Mouse (Mus musculus) liver, embryonic 13.5 days (tissue): Measurements from ENCODE around the gene Wfdc1. TPM values are rescaled to one million over a fixed set of nuclear protein-coding genes. Genes with fewer than 3 reads are reported as not detected.

Source experiments
- ATAC-seq: fragments of 200-750 bp; cut with Nextera tagmentation; 2 replicates; pipeline ENCODE4 v1.8.0; 2017; ENCODE audit warnings: low read depth, mild to moderate bottlenecking, moderate number of reproducible peaks, moderate library complexity
- DNase-seq: peaks from one replicate; pipeline ENCODE4 v3.0.0; 2022
- H3K27ac ChIP-seq: fragments of 300-500 bp; sonication (generic); 2 replicates; pipeline ENCODE4 v1.5.1; 2015; ENCODE audit warnings: moderate library complexity, mild to moderate bottlenecking, inconsistent platforms
- H3K27me3 ChIP-seq: fragments of 300-500 bp; sonication (generic); 2 replicates; pipeline ENCODE4 v1.6.1; 2015; ENCODE audit warnings: mild to moderate bottlenecking, inconsistent platforms
- H3K36me3 ChIP-seq: fragments of 300-500 bp; sonication (generic); 2 replicates; pipeline ENCODE4 v1.6.1; 2015; ENCODE audit warnings: mild to moderate bottlenecking, inconsistent platforms
- H3K4me1 ChIP-seq: fragments of 300-500 bp; sonication (generic); replicated peaks from 2 replicates; pipeline ENCODE4 v1.6.1; 2015; ENCODE audit warnings: inconsistent platforms
- H3K4me2 ChIP-seq: fragments of 300-500 bp; sonication (generic); 2 replicates; pipeline ENCODE4 v1.6.1; 2015; ENCODE audit warnings: inconsistent platforms, mild to moderate bottlenecking, moderate library complexity
- H3K4me3 ChIP-seq: fragments of 300-500 bp; sonication (generic); replicated peaks from 2 replicates; pipeline ENCODE4 v1.5.1; 2015; ENCODE audit warnings: mild to moderate bottlenecking, inconsistent platforms
- H3K9ac ChIP-seq: fragments of 300-500 bp; sonication (generic); 2 replicates; pipeline ENCODE4 v1.6.1; 2015; ENCODE audit warnings: mild to moderate bottlenecking, inconsistent platforms
- H3K9me3 ChIP-seq: fragments of 300-500 bp; sonication (generic); replicated peaks from 2 replicates; pipeline ENCODE4 v1.6.1; 2016; ENCODE audit warnings: inconsistent platforms
- WGBS: fragments of 180-500 bp; shearing (Covaris S2); methylation state at CpG from one replicate; pipeline ENCODE4 v1.1.7; 2015; ENCODE audit not compliant: insufficient replicate concordance; 5-methylcytosine and 5-hydroxymethylcytosine counted together
- polyA plus RNA-seq: library from polyadenylated mRNA; unstranded; fragments of >200 nt; fragmentation: Nextera tagmentation; extraction: Ambion mirVana; gene quantifications from 2 replicates; pipeline ENCODE4 v1.2.1, GENCODE M21; 2015

Gene Wfdc1
- polyA plus RNA-seq, result 1.2 and 1.3 TPM in 2 replicates

DNA sequence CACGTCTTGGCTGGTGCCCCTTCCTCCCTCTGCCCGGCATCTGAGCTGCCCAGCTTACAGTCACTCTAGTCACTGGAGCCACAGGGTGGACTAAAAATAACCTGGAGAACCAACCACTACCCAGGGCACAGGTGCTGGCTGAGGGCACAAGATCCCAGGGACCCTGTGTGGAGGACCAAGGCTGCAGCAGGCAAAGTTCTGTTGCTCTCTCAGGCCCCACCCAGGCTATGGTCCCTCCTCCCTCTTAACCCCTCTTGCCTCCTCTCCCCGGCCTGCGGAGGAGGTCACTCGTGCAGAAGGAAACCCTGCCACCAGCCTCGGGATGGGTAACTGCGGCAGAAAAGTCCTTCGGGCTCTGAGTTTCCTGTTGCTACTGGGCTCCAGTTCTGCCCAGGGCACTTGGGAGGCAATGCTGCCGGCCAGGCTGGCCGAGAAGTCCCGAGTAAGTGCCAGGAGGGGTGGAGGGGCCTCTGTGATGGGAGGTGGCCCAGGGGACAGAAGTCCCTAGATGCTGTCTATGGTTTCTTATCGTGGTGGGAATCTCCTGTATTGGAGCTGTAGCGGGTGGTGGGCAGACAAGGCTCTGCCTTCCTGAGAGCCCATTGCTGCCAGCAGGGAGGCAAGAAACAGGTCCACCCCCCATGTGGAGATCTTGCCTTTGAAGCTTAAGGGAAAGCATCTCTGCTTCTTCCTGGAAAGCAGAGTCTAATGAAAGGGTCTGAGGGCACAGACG lies at the start of gene Wfdc1:
Gene Wfdc1 (plus strand): TSS at position 147 of the 733 bp plus-strand sequence.
- Histone ChIP-seq H3K4me3 (no peak within 1 kb of the TSS), H3K4me2 (no peak within 1 kb of the TSS), H3K4me1 (peaks cover 8% of the 10 kb centered on the region; the same call in 1 of the 2 replicates), H3K27me3 (peaks cover 29% of the 10 kb centered on the region), H3K9me3 (no peaks in the 10 kb centered on the region), H3K9ac (no peak within 1 kb of the TSS), H3K27ac (no peak within 1 kb of the TSS), H3K36me3 (no peaks in the 10 kb centered on the region)
- no peak for ATAC-seq
- 16% methylated on average over 14 of the region's 14 CpGs for WGBS
- no peak for DNase-seq

DNA sequence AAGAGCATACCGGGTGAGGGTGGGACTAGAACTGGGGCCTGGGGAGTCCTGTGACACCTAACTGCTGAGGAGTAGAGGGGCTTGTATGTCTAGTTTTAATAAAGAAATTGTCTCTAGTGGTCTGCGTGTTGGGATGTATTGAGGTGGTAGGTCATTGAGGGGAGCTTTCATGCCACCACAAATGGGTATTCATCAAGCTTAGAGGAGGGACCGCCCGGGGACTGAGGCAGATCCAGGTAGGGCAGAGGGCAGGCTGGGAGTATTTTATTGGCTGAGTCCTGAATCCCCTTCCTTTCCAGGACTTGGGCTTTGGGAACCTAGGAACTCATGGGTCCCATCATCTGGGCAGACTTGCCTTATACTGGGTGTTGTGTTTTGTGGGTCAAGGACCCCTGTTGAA lies 49.4 kb upstream of the Wfdc1 start:
- no peak overlapping the region for H3K4me2 ChIP-seq
- DNase-seq (no peak), ATAC-seq (no peak)
- H3K27ac ChIP-seq, result no peak overlapping the region
- WGBS, result 77% methylated on average over 4 of the region's 4 CpGs
- H3K36me3 ChIP-seq, result no peaks in the 10 kb centered on the region
- H3K9me3 ChIP-seq, result no peaks in the 10 kb centered on the region
- no peak overlapping the region for H3K9ac ChIP-seq
- H3K4me1 ChIP-seq, result no peaks in the 10 kb centered on the region
- H3K27me3 ChIP-seq, result peaks cover 3% of the 10 kb centered on the region
- H3K4me3 ChIP-seq, result no peak overlapping the region

- Histone ChIP-seq H3K4me2 (no peak overlapping the region), H3K4me3 (no peak overlapping the region), H3K9ac (no peak overlapping the region), H3K27me3 (peaks cover 3% of the 10 kb centered on the region), H3K4me1 (no peaks in the 10 kb centered on the region), H3K27ac (no peak overlapping the region), H3K9me3 (no peaks in the 10 kb centered on the region), H3K36me3 (no peaks in the 10 kb centered on the region)
- ATAC-seq (no peak), DNase-seq (no peak)
- WGBS, result 73% methylated on average over 5 of the region's 5 CpGs
These were observed 48.6 kb upstream of the Wfdc1 start for GRCm38 (mm10) chr8:119617586-119617985.

DNA sequence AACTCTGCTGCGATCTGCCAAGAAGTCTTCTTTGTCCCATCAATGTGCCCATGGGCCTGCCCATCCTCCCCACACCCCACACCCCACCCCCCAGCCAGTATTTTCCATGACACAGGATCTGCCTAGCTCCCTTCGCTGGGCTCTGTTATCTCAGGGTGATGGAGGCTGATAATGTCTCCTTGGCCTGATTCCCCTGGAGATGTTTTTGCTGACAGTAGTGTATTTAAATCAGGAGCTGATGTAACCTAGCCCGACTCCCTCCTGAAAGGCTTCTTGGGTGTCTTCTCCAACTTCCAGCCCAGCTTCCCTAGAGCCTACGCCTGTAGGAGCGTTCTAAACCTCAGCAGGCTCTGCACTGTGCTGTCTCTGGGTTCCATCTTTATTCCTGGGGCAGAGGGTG lies 47.3 kb upstream of the Wfdc1 start:
- Histone ChIP-seq H3K27me3 (peaks cover 3% of the 10 kb centered on the region), H3K9me3 (no peaks in the 10 kb centered on the region), H3K36me3 (no peaks in the 10 kb centered on the region), H3K27ac (no peak overlapping the region), H3K4me3 (no peak overlapping the region), H3K4me1 (no peaks in the 10 kb centered on the region), H3K4me2 (no peak overlapping the region), H3K9ac (no peak overlapping the region)
- DNase-seq, result no peak
- 34% methylated on average over 5 of the region's 5 CpGs for WGBS
- no peak for ATAC-seq

DNA sequence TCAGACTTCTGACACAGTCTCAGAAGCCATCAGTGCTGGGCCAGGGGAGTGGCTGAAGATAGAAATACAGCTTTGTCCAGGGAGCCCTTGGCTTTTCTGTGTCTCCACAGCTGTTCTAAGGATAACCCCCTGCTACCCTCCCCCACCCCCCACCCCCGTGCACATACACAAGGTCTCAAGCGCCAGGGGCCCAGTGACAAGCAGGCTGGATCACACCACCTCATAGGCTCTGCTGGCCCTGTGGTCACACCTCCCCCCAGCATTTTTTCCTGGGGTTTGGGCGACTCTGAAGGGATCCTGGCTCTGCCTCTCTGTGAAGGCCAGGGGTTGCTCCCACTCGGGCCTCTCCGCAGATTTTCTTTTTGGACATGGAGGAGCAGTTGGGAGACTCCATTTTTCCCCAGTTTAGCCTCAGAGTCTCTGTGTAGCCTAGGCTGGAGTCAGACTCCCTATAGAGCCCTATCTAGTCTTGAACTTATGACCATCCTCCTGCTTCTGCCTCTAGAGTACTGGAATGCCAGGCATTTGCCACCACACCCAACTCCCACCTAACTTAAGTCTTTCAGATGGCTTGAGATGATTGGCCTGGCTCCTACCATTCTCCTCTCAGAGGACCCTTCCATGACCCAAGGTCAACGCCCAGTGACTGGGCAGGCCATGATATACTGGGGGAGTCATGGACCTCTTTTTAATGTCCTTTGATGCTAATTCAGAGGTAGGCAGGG lies 45.9 kb upstream of the Wfdc1 start:
- Histone ChIP-seq H3K36me3 (no peaks in the 10 kb centered on the region), H3K9ac (no peak overlapping the region), H3K4me3 (no peak overlapping the region), H3K27ac (no peak overlapping the region), H3K9me3 (no peaks in the 10 kb centered on the region), H3K4me2 (no peak overlapping the region), H3K4me1 (no peaks in the 10 kb centered on the region), H3K27me3 (peaks cover 3% of the 10 kb centered on the region; the same call in 1 of the 2 replicates)
- no peak for DNase-seq
- WGBS, result 59% methylated on average over 6 of the region's 6 CpGs
- no peak for ATAC-seq

DNA sequence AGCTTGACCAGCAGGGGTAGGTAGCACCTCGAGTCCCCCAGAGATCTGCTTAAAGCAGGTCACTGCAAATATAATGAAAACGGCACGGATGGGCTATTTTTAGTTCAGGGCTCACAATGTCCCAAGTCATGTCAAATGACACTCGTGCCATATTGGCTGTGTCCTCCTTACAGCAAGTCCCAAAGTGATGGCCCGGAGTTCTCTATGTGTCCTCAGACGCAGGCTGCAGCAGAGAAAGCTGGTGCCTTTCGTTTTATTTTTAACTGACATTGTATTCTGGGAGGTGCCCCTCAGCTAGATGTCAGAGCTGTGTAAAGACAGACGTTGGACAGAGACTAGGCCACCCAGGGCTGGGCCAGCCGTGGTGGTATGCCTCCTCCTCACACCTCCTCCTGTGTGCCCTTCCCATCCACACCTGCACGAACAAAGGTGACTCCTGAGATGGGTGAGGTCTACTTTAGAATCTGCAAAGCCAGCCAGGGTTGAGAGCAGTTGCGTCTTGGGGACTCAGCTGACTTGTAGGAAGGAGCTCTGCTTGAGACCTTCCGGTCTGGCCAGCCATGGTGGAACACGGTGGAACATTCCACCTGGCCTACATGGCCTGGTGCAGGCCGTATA lies 45.2 kb upstream of the Wfdc1 start:
- no peaks in the 10 kb centered on the region for H3K9me3 ChIP-seq
- no peak overlapping the region for H3K27ac ChIP-seq
- no peak overlapping the region for H3K4me3 ChIP-seq
- H3K27me3 ChIP-seq, result peaks cover 3% of the 10 kb centered on the region; the same call in 1 of the 2 replicates
- no peak overlapping the region for H3K4me2 ChIP-seq
- no peak for DNase-seq
- WGBS, result 65% methylated on average over 14 of the region's 14 CpGs
- no peaks in the 10 kb centered on the region for H3K4me1 ChIP-seq
- H3K9ac ChIP-seq, result no peak overlapping the region
- H3K36me3 ChIP-seq, result no peaks in the 10 kb centered on the region
- ATAC-seq, result no peak

GRCm38 (mm10) chr8:119622555-119622954 lies 43.6 kb upstream of the Wfdc1 start:
- Histone ChIP-seq H3K27ac (no peak overlapping the region), H3K9me3 (no peaks in the 10 kb centered on the region), H3K27me3 (peaks cover 3% of the 10 kb centered on the region; the same call in 1 of the 2 replicates), H3K4me3 (no peak overlapping the region), H3K4me2 (no peak overlapping the region), H3K9ac (no peak overlapping the region), H3K36me3 (no peaks in the 10 kb centered on the region), H3K4me1 (peaks cover 11% of the 10 kb centered on the region)
- DNase-seq (no peak), ATAC-seq (no peak)
- WGBS, result 46% methylated on average over 4 of the region's 4 CpGs

DNA sequence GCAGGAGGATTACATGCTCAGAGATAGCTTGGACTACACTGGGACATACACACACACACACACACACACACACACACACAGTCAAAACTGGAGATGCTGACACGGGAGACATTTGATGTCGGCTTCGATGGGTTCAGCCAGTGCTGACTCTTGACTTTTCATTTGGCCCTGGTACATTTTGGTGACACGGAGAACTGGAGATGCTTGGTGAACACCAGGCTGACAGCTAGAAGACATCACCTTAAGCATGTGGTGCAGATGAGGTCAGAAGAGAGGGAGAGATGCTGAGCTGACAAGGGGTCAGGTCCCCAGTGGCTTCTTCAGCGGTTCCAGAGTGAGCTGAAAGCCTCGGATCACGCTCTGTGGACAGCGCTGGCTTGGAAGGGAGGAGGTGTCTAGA lies 43.1 kb upstream of the Wfdc1 start:
- DNase-seq (no peak), ATAC-seq (no peak)
- Histone ChIP-seq H3K36me3 (no peaks in the 10 kb centered on the region), H3K4me2 (no peak overlapping the region), H3K4me3 (no peak overlapping the region), H3K27ac (no peak overlapping the region), H3K9ac (no peak overlapping the region), H3K9me3 (no peaks in the 10 kb centered on the region), H3K4me1 (peaks cover 16% of the 10 kb centered on the region), H3K27me3 (peaks cover 3% of the 10 kb centered on the region; the same call in 1 of the 2 replicates)
- 68% methylated on average over 8 of the region's 8 CpGs for WGBS

GRCm38 (mm10) chr8:119623744-119624143 lies 42.4 kb upstream of the Wfdc1 start:
- no peak overlapping the region for H3K9ac ChIP-seq
- DNase-seq (no peak), ATAC-seq (no peak)
- H3K36me3 ChIP-seq, result no peaks in the 10 kb centered on the region
- no peak overlapping the region for H3K4me3 ChIP-seq
- peaks cover 2% of the 10 kb centered on the region; the same call in 1 of the 2 replicates for H3K27me3 ChIP-seq
- WGBS, result 54% methylated on average over 1 of the region's 1 CpGs
- no peaks in the 10 kb centered on the region for H3K9me3 ChIP-seq
- H3K4me1 ChIP-seq, result peaks cover 16% of the 10 kb centered on the region
- H3K27ac ChIP-seq, result no peak overlapping the region
- no peak overlapping the region for H3K4me2 ChIP-seq

DNA sequence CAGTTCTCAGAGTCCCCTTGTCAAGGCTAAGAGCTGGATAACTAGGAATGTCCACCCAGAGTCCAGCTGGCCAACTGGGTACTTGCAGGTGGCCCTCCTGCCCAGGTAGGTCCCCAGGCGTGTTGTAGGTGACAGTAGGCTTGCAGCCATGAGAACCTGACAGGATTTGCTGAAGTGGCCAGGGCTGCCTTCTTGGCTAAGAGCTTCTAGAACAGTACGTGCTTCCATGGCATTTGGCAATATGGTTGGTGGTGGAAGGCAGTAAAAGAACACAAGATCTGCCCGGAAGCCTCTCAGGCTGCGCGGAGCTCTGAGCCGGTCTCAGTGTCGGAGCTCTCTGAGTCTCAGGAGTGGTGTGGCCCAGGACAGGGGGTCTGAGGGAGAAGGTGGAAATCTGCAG lies 41.2 kb upstream of the Wfdc1 start:
- WGBS, result 73% methylated on average over 7 of the region's 7 CpGs

DNA sequence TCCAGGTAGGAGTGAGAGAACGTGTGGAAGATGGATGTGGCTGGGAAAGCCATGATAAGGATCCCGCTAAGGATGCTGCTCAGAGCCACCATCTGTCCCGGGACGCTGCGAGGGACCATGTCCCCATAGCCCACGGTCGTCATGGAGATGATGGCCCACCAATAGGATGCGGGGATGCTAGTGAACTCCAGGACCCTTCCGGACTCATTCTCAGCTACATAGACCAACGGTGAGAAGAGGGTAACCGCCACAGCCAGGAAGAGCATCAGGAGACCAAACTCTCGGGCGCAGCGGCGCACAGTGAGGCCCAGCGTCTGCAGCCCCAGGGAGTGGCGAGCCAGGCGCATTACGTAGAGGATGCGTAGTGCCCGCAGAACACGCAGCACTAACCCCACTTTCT lies 40.4 kb upstream of the Wfdc1 start:
- no peak overlapping the region for H3K27ac ChIP-seq
- H3K4me2 ChIP-seq, result no peak overlapping the region
- WGBS, result 76% methylated on average over 22 of the region's 22 CpGs
- H3K9ac ChIP-seq, result no peak overlapping the region
- peaks cover 2% of the 10 kb centered on the region; the same call in 1 of the 2 replicates for H3K27me3 ChIP-seq
- H3K9me3 ChIP-seq, result no peaks in the 10 kb centered on the region
- no peak for ATAC-seq
- H3K36me3 ChIP-seq, result no peaks in the 10 kb centered on the region
- no peak overlapping the region for H3K4me3 ChIP-seq
- H3K4me1 ChIP-seq, result peaks cover 16% of the 10 kb centered on the region
- DNase-seq, result no peak

More for the DNA sequence above, 41.2 kb upstream of the Wfdc1 start:
- Histone ChIP-seq H3K27me3 (no peaks in the 10 kb centered on the region; the same call in 1 of the 2 replicates), H3K27ac (no peak overlapping the region), H3K9me3 (no peaks in the 10 kb centered on the region), H3K4me3 (no peak overlapping the region), H3K4me1 (peaks cover 16% of the 10 kb centered on the region), H3K9ac (no peak overlapping the region), H3K4me2 (no peak overlapping the region), H3K36me3 (no peaks in the 10 kb centered on the region)
- no peak for ATAC-seq
- no peak for DNase-seq
